Mouse (Mus musculus) liver, embryonic 15.5 days (tissue): ENCODE measurements at regions not wholly inside any gene's neighbourhood (a gene's known extent, or its start where the extent isn't known, plus 50 kb on each side); places are given as distances from the start of the nearest gene placed in this dataset.

ENCODE experiments used
- ATAC-seq: fragments of 200-750 bp; cut with Nextera tagmentation; 2 replicates; pipeline ENCODE4 v1.8.0; 2017; ENCODE audit warnings: moderate number of reproducible peaks, mild to moderate bottlenecking, moderate library complexity; ENCODE audit not compliant: insufficient read depth
- H3K27ac ChIP-seq: fragments of 300-500 bp; sonication (generic); replicated peaks from 2 replicates; pipeline ENCODE4 v1.5.1; 2015; ENCODE audit warnings: mild to moderate bottlenecking, inconsistent platforms
- H3K27me3 ChIP-seq: fragments of 300-500 bp; sonication (generic); 2 replicates; pipeline ENCODE4 v1.6.1; 2015; ENCODE audit warnings: mild to moderate bottlenecking, inconsistent platforms
- H3K36me3 ChIP-seq: fragments of 300-500 bp; sonication (generic); replicated peaks from 2 replicates; pipeline ENCODE4 v1.6.1; 2015; ENCODE audit warnings: moderate library complexity, mild to moderate bottlenecking, inconsistent platforms
- H3K4me1 ChIP-seq: fragments of 300-500 bp; sonication (generic); replicated peaks from 2 replicates; pipeline ENCODE4 v1.6.1; 2015; ENCODE audit warnings: inconsistent platforms
- H3K4me2 ChIP-seq: fragments of 300-500 bp; sonication (generic); 2 replicates; pipeline ENCODE4 v1.6.1; 2015; ENCODE audit warnings: moderate library complexity, mild to moderate bottlenecking, inconsistent platforms
- H3K4me3 ChIP-seq: fragments of 300-500 bp; sonication (generic); replicated peaks from 2 replicates; pipeline ENCODE4 v1.5.1; 2015; ENCODE audit warnings: mild to moderate bottlenecking, inconsistent platforms
- H3K9ac ChIP-seq: fragments of 300-500 bp; sonication (generic); 2 replicates; pipeline ENCODE4 v1.6.1; 2015; ENCODE audit warnings: moderate library complexity, mild to moderate bottlenecking, inconsistent platforms
- H3K9me3 ChIP-seq: fragments of 300-500 bp; sonication (generic); replicated peaks from 2 replicates; pipeline ENCODE4 v1.6.1; 2016; ENCODE audit warnings: inconsistent platforms
- WGBS: fragments of 180-500 bp; shearing (Covaris S2); methylation state at CpG from one replicate; pipeline ENCODE4 v1.1.7; 2015; ENCODE audit warnings: mixed read lengths; ENCODE audit not compliant: insufficient replicate concordance; 5-methylcytosine and 5-hydroxymethylcytosine counted together

DNA sequence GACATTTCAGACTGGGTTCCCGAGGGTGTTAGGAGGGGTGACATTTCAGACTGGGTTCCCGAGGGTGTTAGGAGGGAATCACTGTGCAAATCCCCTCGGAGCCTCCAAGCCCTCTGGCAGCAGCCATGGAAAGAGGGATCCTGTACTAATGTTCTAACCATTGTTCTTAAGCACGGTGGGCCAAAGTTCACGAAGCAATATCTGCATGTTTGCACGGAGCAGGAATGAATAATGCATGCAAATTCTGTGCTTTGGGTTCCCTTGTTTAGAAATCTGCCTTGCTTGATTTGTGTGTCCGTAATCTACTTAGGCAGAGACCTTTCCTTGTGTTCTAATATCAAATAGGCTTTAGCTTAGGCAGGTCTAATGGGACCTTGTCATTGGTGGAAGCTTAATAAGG is 55.9 kb upstream of the Zfp280d start:
- no peak for ATAC-seq
- Histone ChIP-seq H3K27ac (no peak overlapping the region), H3K4me1 (no peaks in the 10 kb centered on the region), H3K9ac (no peak overlapping the region), H3K4me2 (no peak overlapping the region), H3K27me3 (no peaks in the 10 kb centered on the region), H3K4me3 (no peak overlapping the region), H3K9me3 (no peaks in the 10 kb centered on the region), H3K36me3 (no peaks in the 10 kb centered on the region)
- WGBS: 58% methylated on average over 7 of the region's 7 CpGs

DNA sequence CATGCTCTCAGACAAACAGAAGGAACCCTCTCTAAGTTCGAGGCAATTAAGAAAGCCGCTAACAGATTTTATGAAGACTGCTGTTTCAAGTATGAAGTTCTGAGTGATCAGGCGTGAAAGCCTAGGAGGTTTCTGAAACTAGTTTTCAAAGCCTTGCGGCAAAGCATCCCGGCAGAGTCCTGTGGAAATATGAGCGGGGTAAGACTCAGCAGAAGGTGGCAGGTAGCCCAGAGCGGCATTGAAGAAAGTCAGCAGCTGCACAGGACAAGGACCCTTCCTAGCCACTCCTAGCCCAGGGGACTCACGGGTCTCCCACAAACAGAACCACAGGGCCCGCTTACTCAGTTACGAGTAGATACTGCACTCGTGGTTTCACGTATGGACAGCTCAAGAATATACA is 54.8 kb upstream of the Zfp280d start:
- H3K27ac ChIP-seq: no peak overlapping the region
- no peak overlapping the region for H3K9ac ChIP-seq
- no peak overlapping the region for H3K4me2 ChIP-seq
- H3K4me1 ChIP-seq: no peaks in the 10 kb centered on the region
- no peak overlapping the region for H3K4me3 ChIP-seq
- no peaks in the 10 kb centered on the region for H3K36me3 ChIP-seq
- H3K27me3 ChIP-seq: no peaks in the 10 kb centered on the region
- WGBS: 78% methylated on average over 12 of the region's 12 CpGs
- ATAC-seq: no peak
- H3K9me3 ChIP-seq: no peaks in the 10 kb centered on the region

DNA sequence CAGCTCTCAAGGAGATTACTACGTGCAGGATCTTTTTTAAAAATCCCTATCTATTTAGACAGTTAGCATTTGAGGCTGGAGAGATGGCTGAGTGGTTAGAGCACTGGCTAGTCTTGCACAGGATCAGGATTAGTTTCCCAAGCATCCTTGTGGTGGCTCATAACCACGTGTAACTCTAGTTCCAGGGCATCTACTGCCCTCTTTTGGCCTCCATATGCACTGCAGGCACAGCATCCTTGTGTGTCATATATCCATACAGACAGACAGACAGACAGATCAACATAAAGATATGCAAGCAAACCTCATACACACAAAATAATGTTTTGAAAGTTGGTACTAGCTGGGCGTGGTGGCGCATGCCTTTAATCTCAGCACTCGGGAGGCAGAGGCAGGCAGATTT is 53.3 kb upstream of the Zfp280d start:
- Histone ChIP-seq H3K9ac (no peak overlapping the region), H3K4me1 (no peaks in the 10 kb centered on the region), H3K9me3 (no peaks in the 10 kb centered on the region), H3K4me3 (no peak overlapping the region), H3K27me3 (no peaks in the 10 kb centered on the region), H3K27ac (no peak overlapping the region), H3K36me3 (no peaks in the 10 kb centered on the region), H3K4me2 (no peak overlapping the region)
- WGBS: 76% methylated on average over 5 of the region's 5 CpGs
- no peak for ATAC-seq
